Mouse (Mus musculus) ES-E14 (cell line): ENCODE measurements at regions not wholly inside any gene's neighbourhood (a gene's known extent, or its start where the extent isn't known, plus 50 kb on each side); places are given as distances from the start of the nearest gene placed in this dataset.
"Not testable (repeated sequence)": the region's sequence is repeated elsewhere in the genome, so short reads cannot be mapped to it uniquely, and the experiment has no call there.

ENCODE experiments used
- CHD2 ChIP-seq: IDR thresholded peaks from 2 replicates; pipeline ENCODE4 v1.6.1; 2014; ENCODE audit warnings: mild to moderate bottlenecking, low read depth, low read length, inconsistent platforms
- HCFC1 ChIP-seq: IDR thresholded peaks from 2 replicates; pipeline ENCODE4 v1.6.1; 2012; ENCODE audit warnings: low read length, inconsistent platforms, borderline replicate concordance; ENCODE audit not compliant: insufficient read depth
- ZNF384 ChIP-seq: IDR thresholded peaks from 2 replicates; pipeline ENCODE4 v1.6.1; 2012; ENCODE audit warnings: low read depth, low read length, inconsistent platforms

- not testable (repeated sequence) for TF ChIP-seq HCFC1, CHD2, ZNF384
Measured at GRCm38 (mm10) chr8:20546401-20546800, 68.3 kb upstream of the Gm21119 start.
